Mouse (Mus musculus) urinary bladder, postnatal 4 days (tissue): ENCODE measurements around the gene Eif2ak2.
A peak's percentile ranks its signal among the peaks of the same experiment; 100 is the strongest.

ENCODE experiments used
- DNase-seq, 2 experiments: peaks; one replicate each; pipeline ENCODE4 v3.0.0; 2021 to 2022; ENCODE audit warnings: low spot score in 2 of 2

Gene Eif2ak2

GRCm38 (mm10) chr17:78834856-78835835 lies 47.2 kb downstream of the Eif2ak2 start, which contains the start of the genes Heatr5b and Gpatch11:
Heatr5b (minus strand) TSS chr17:78835364.
Gpatch11 (plus strand) TSS chr17:78835567.
- DNase-seq = peak; percentile 97 to 99

GRCm38 (mm10) chr17:78824346-78824745 lies 58.0 kb downstream of the Eif2ak2 start:
- no peak for DNase-seq

- DNase-seq = no peak
These were observed 72.8 kb downstream of the Eif2ak2 start for GRCm38 (mm10) chr17:78809582-78809981.

GRCm38 (mm10) chr17:78809019-78809418 lies 73.4 kb downstream of the Eif2ak2 start:
- DNase-seq = no peak
